18 mouse cellular contexts compared by ENCODE assay signal in the genomic region with DNA sequence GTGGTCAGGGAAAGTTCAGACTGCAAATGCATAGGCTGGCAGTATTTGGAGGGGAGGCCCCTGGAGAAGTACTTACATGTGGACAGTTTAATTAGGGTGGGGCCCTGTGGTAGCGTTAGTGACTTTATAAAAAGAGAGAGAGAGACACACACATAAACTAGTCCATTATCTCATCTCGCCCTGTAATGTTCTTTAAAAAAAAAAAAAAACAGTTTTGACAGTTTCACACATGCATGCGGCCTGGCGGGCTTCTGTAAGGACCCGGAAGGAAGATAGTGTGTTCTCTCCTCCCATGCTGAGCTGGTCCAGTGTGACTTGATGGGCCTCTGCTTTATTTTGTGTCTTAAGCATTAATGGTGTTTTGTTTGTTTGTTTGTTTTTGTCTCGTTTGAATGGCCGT.
"Had no signal": no experiment of that assay in that cellular context is flagged by ENCODE, and none has a peak within 500 bp of the region (broad histone marks: within the 10 kb centered on the region; RNA-seq: fewer than 3 reads in every experiment).

No protein-coding gene starts in this region.

- H3K9ac ChIP-seq: liver, embryonic 13.5 days; liver, embryonic 15.5 days; liver, postnatal 0 days; lung, embryonic 15.5 days; midbrain, embryonic 12.5 days; midbrain, embryonic 15.5 days; neural tube, embryonic 12.5 days; stomach, embryonic 15.5 days had no signal

- H3K9me3 ChIP-seq: liver, embryonic 13.5 days; liver, embryonic 15.5 days; lung, embryonic 15.5 days; midbrain, embryonic 12.5 days; midbrain, embryonic 15.5 days; neural tube, embryonic 12.5 days; stomach, embryonic 15.5 days had no signal

- H3K4me2 ChIP-seq: liver, embryonic 13.5 days; liver, embryonic 15.5 days; lung, embryonic 15.5 days; midbrain, embryonic 12.5 days; midbrain, embryonic 15.5 days; neural tube, embryonic 12.5 days; stomach, embryonic 15.5 days had no signal

- H3K4me1 ChIP-seq: neural tube, embryonic 12.5 days had no signal

- H3K4me3 ChIP-seq: liver, embryonic 13.5 days; liver, embryonic 15.5 days; lung, embryonic 15.5 days; midbrain, embryonic 12.5 days; midbrain, embryonic 15.5 days; neural tube, embryonic 12.5 days; stomach, embryonic 15.5 days had no signal

- H3K36me3 ChIP-seq: liver, embryonic 13.5 days; liver, embryonic 15.5 days; lung, embryonic 15.5 days; midbrain, embryonic 12.5 days; midbrain, embryonic 15.5 days; neural tube, embryonic 12.5 days; stomach, embryonic 15.5 days had no signal

- DNase-seq: liver, embryonic 13.5 days; liver, postnatal 0 days; lung, adult 2 months; lung, postnatal 14 days; lung, postnatal 36 days; right cerebral cortex, postnatal 14 days; thymus, adult 18-20 months; thymus, postnatal 14 days; thymus, postnatal 36 days had no signal

- ATAC-seq: liver, postnatal 0 days; lung, postnatal 0 days; midbrain, embryonic 15.5 days had no signal

- H3K27me3 ChIP-seq: liver, embryonic 13.5 days; liver, embryonic 15.5 days; lung, embryonic 15.5 days; midbrain, embryonic 12.5 days; midbrain, embryonic 15.5 days; neural tube, embryonic 12.5 days; stomach, embryonic 15.5 days had no signal

- H3K27ac ChIP-seq: liver, embryonic 13.5 days; liver, embryonic 15.5 days; lung, embryonic 15.5 days; macrophage; midbrain, embryonic 12.5 days; midbrain, embryonic 15.5 days; neural tube, embryonic 12.5 days; stomach, embryonic 15.5 days; stomach, postnatal 0 days had no signal
